In genomic region chr3:121401384-121401783, GRCm38 (mm10) we compare ENCODE assay signal across 23 mouse cellular contexts. TPM values are rescaled to one million over a fixed set of nuclear protein-coding genes. Genes with fewer than 3 reads are reported as not detected.
DNase-seq lines count a peak whose midpoint lies in the region; ATAC-seq and TF ChIP-seq lines count a peak whose summit lies in the region.
"Had no signal": no experiment of that assay in that cellular context is flagged by ENCODE, and none has a peak within 500 bp of the region (broad histone marks: within the 10 kb centered on the region; RNA-seq: fewer than 3 reads in every experiment).

No protein-coding gene starts in this region.

- H3K4me3 ChIP-seq in intestine, embryonic 14.5 days (ENCODE audit: low read depth, low read length), result no peak overlapping the region
- H3K4me3 ChIP-seq in intestine, postnatal 0 days (ENCODE audit: low read depth, low read length), result no peak overlapping the region
- H3K4me3 ChIP-seq in intestine, embryonic 15.5 days (replicated peaks), result no peak overlapping the region
- no peak overlapping the region for H3K4me3 ChIP-seq in intestine, embryonic 16.5 days (ENCODE audit: low read length)
- H3K4me3 ChIP-seq in hindbrain, embryonic 11.5 days (ENCODE audit: low read depth, low read length), result no peak overlapping the region

- no peaks in the 10 kb centered on the region; the same call in 1 of the 2 replicates for H3K4me1 ChIP-seq in intestine, embryonic 14.5 days (replicated peaks; ENCODE audit: control insufficient read depth, insufficient read depth, low read length)
- no peaks in the 10 kb centered on the region for H3K4me1 ChIP-seq in intestine, postnatal 0 days (replicated peaks; ENCODE audit: control insufficient read depth, insufficient read depth, low read length)
- 0 out of 2 replicates have a peak, but pooled peaks cover 4% of the 10 kb centered on the region for H3K4me1 ChIP-seq in intestine, embryonic 15.5 days (replicated peaks)
- 0 out of 2 replicates have a peak, but pooled peaks cover 3% of the 10 kb centered on the region for H3K4me1 ChIP-seq in intestine, embryonic 16.5 days (ENCODE audit: control insufficient read depth, insufficient read depth, low read length)
- H3K4me1 ChIP-seq in hindbrain, embryonic 11.5 days (replicated peaks; ENCODE audit: control insufficient read depth, insufficient read depth, low read length), result no peaks in the 10 kb centered on the region

- no peaks in the 10 kb centered on the region for H3K36me3 ChIP-seq in intestine, embryonic 14.5 days (ENCODE audit: control insufficient read depth, insufficient read depth, low read length)
- no peaks in the 10 kb centered on the region for H3K36me3 ChIP-seq in intestine, postnatal 0 days (ENCODE audit: control insufficient read depth, insufficient read depth)
- H3K36me3 ChIP-seq in intestine, embryonic 15.5 days, result no peaks in the 10 kb centered on the region
- H3K36me3 ChIP-seq in intestine, embryonic 16.5 days (ENCODE audit: control insufficient read depth, insufficient read depth, low read length), result no peaks in the 10 kb centered on the region
- H3K36me3 ChIP-seq in hindbrain, embryonic 11.5 days (ENCODE audit: control insufficient read depth, insufficient read depth, low read length), result no peaks in the 10 kb centered on the region
- H3K36me3 ChIP-seq: G1E had no signal

- H3K27ac ChIP-seq in intestine, embryonic 14.5 days (ENCODE audit: low read depth), result no peak overlapping the region
- H3K27ac ChIP-seq in intestine, postnatal 0 days (ENCODE audit: low read depth, low read length), result no peak overlapping the region
- H3K27ac ChIP-seq in intestine, embryonic 15.5 days, result no peak overlapping the region
- no peak overlapping the region for H3K27ac ChIP-seq in intestine, embryonic 16.5 days (ENCODE audit: low read length)
- H3K27ac ChIP-seq in hindbrain, embryonic 11.5 days (ENCODE audit: low read depth, low read length), result no peak overlapping the region

- no peak for TF ChIP-seq CTCF in intestine, postnatal 0 days (IDR thresholded peaks at IDR 0.05; ENCODE audit: low read depth)

- H3K4me2 ChIP-seq in intestine, embryonic 14.5 days (ENCODE audit: low read length), result no peak overlapping the region
- no peak overlapping the region for H3K4me2 ChIP-seq in intestine, postnatal 0 days (replicated peaks; ENCODE audit: low read depth)
- no peak overlapping the region for H3K4me2 ChIP-seq in intestine, embryonic 15.5 days (replicated peaks)
- no peak overlapping the region for H3K4me2 ChIP-seq in intestine, embryonic 16.5 days (ENCODE audit: low read depth, low read length)
- H3K4me2 ChIP-seq in hindbrain, embryonic 11.5 days (replicated peaks; ENCODE audit: low read depth, low read length), result no peak overlapping the region

- no peaks in the 10 kb centered on the region for H3K9me3 ChIP-seq in intestine, embryonic 14.5 days (ENCODE audit: control insufficient read depth, low read length)
- H3K9me3 ChIP-seq in intestine, postnatal 0 days (ENCODE audit: control insufficient read depth), result no peaks in the 10 kb centered on the region
- H3K9me3 ChIP-seq in intestine, embryonic 15.5 days, result no peaks in the 10 kb centered on the region
- H3K9me3 ChIP-seq in intestine, embryonic 16.5 days (ENCODE audit: control insufficient read depth, low read length), result no peaks in the 10 kb centered on the region
- H3K9me3 ChIP-seq in hindbrain, embryonic 11.5 days (ENCODE audit: control insufficient read depth, low read length), result no peaks in the 10 kb centered on the region
- H3K9me3 ChIP-seq: G1E had no signal

- peak; percentile 54; the same call in 1 of the 2 replicates for ATAC-seq in intestine, embryonic 14.5 days (replicated peaks; ENCODE audit: low FRiP score, low TSS enrichment, low read depth)
- no peak for ATAC-seq in intestine, postnatal 0 days
- peak; percentile 71 for ATAC-seq in intestine, embryonic 15.5 days
- ATAC-seq in intestine, embryonic 16.5 days, result peak; percentile 32; the same call in 1 of the 2 replicates
- ATAC-seq in hindbrain, embryonic 11.5 days (ENCODE audit: low FRiP score), result no peak
- ATAC-seq: activated CD4-positive, CD25-positive, alpha-beta regulatory T cell, adult 4 months; CD4-positive, CD25-positive, alpha-beta regulatory T cell, adult 4 months; Patski had no signal

- H3K9ac ChIP-seq in intestine, embryonic 14.5 days (ENCODE audit: low read length), result no peak overlapping the region
- H3K9ac ChIP-seq in intestine, postnatal 0 days (ENCODE audit: low read depth, low read length), result no peak overlapping the region
- no peak overlapping the region for H3K9ac ChIP-seq in intestine, embryonic 15.5 days
- no peak overlapping the region for H3K9ac ChIP-seq in intestine, embryonic 16.5 days (ENCODE audit: low read depth, low read length)
- H3K9ac ChIP-seq in hindbrain, embryonic 11.5 days (ENCODE audit: low read depth, low read length), result no peak overlapping the region

- H3K27me3 ChIP-seq in intestine, embryonic 14.5 days (replicated peaks; ENCODE audit: control insufficient read depth, insufficient read depth, low read length), result no peaks in the 10 kb centered on the region
- no peaks in the 10 kb centered on the region for H3K27me3 ChIP-seq in intestine, postnatal 0 days (replicated peaks; ENCODE audit: control insufficient read depth, insufficient read depth, low read length)
- no peaks in the 10 kb centered on the region for H3K27me3 ChIP-seq in intestine, embryonic 15.5 days (replicated peaks)
- H3K27me3 ChIP-seq in intestine, embryonic 16.5 days (replicated peaks; ENCODE audit: control insufficient read depth, insufficient read depth, low read length), result no peaks in the 10 kb centered on the region
- H3K27me3 ChIP-seq in hindbrain, embryonic 11.5 days (ENCODE audit: control insufficient read depth, insufficient read depth, low read length), result no peaks in the 10 kb centered on the region
- H3K27me3 ChIP-seq: CH12.LX, Patski had no signal

- intact Hi-C loops in heart, postnatal 36 days (cut with DNase I), result no loop called here

- peak; percentile 57 for DNase-seq in heart, adult 11 months
- DNase-seq in heart, postnatal 36 days, result no peak
- DNase-seq in intestine, embryonic 14.5 days (ENCODE audit: low spot score), result no peak
- DNase-seq in kidney, adult 9 months, result no peak
- no peak for DNase-seq in hindbrain, embryonic 11.5 days (ENCODE audit: low spot score)
- DNase-seq: adrenal gland, adult 2 months; adrenal gland, adult 8-10 months; adrenal gland, postnatal 10 days; adrenal gland, postnatal 14 days; adrenal gland, postnatal 25 days; adrenal gland, postnatal 36 days; B cell, adult 2 months; cerebellum, adult 11 months; cerebellum, adult 11-12 months had no signal

- WGBS in intestine, embryonic 14.5 days, result 58% methylated on average over 4 of the region's 4 CpGs
- 52% methylated on average over 4 of the region's 4 CpGs for WGBS in intestine, postnatal 0 days
- 52% methylated on average over 4 of the region's 4 CpGs for WGBS in intestine, embryonic 15.5 days
- WGBS in intestine, embryonic 16.5 days, result 59% methylated on average over 4 of the region's 4 CpGs
- 84% methylated on average over 4 of the region's 4 CpGs for WGBS in hindbrain, embryonic 11.5 days

RNA-seq across cellular contexts. Expression of gene Cnn3, which starts 24.9 kb away (rescaled TPM):
- 10 to 100 TPM; 42.1 to 43.8 TPM for total RNA-seq in heart, postnatal 36 days (2021)
- polyA plus RNA-seq in intestine, embryonic 14.5 days (2014; fragmentation: Nextera tagmentation; extraction: Ambion mirVana), result 567 and 699 TPM in 2 replicates
- polyA plus RNA-seq in intestine, postnatal 0 days (2015; fragmentation: Nextera tagmentation; extraction: Ambion mirVana), result 132 and 135 TPM in 2 replicates
- polyA plus RNA-seq in intestine, embryonic 15.5 days (2015; fragmentation: Nextera tagmentation; extraction: Ambion mirVana), result 414 and 470 TPM in 2 replicates
- polyA plus RNA-seq in intestine, embryonic 16.5 days (2015; fragmentation: Nextera tagmentation; extraction: Ambion mirVana), result 334 and 375 TPM in 2 replicates
- 1,127 and 1,205 TPM in 2 replicates for polyA plus RNA-seq in hindbrain, embryonic 11.5 days (2014; fragmentation: Nextera tagmentation; extraction: Ambion mirVana)
- total RNA-seq: MEL had no signal
- polyA plus RNA-seq: G1E had no signal

Comparison
In these comparisons a context has a peak if more than half of its experiments do, and no peak if none do; other contexts are left out.
1. ATAC-seq: peak in intestine, embryonic 14.5 days (single experiment), intestine, embryonic 15.5 days (single experiment) and intestine, embryonic 16.5 days (single experiment); none in intestine, postnatal 0 days (single experiment) and hindbrain, embryonic 11.5 days (single experiment).